Mouse (Mus musculus) cerebellum, postnatal 4 days (tissue): ENCODE data around the gene Noxred1.
"Not testable (repeated sequence)": the region's sequence is repeated elsewhere in the genome, so short reads cannot be mapped to it uniquely, and the experiment has no call there.

Source experiments
- DNase-seq, 2 experiments: peaks; one replicate each; pipeline ENCODE4 v3.0.0; 2022; ENCODE audit warnings: low spot score in 2 of 2, mixed read lengths in 1 of 2

Noxred1 gene

DNA sequence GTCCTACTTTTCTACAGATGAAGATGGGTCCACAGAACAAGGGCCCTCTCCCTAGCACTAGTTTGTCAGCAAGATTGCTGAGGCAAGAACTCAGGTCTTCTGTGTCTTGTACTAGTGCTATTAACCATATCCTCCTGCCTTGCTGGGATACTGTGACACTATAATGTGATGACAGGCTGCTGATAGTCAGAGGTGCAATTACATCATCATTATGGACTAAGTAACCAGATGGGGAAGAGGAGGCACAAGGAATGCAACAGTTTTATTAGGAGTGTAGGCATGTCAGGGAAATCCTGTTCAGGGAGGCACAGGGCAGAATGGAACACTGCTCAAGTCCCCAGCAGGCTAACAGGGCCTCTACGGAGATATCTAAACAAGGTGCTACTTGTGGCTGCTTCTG lies at the start of gene Noxred1:
Gene Noxred1, minus strand, starts transcription at position 101 of the 400 bp plus-strand sequence.
- no peak for DNase-seq

DNA sequence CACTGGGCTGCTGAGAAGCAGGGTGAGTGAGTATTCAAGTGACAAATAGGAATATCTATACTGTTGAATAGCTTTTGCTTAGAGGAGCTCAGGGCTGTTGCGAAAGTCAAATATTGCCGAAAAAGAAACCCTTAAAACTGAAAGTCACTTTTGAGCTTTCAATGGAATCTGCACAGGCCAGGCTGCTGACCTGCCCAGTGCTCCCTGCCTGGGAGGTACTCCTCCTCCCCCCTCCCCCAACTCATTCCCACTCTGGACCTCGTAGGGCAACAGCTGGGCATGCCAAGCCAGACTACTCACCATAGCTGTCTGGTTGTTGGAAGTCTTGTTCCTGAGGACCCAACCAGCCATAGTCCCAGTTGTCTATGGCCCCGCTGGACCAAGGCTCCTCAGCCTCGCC lies 46.2 kb upstream of the Noxred1 start:
- DNase-seq, result no peak

DNA sequence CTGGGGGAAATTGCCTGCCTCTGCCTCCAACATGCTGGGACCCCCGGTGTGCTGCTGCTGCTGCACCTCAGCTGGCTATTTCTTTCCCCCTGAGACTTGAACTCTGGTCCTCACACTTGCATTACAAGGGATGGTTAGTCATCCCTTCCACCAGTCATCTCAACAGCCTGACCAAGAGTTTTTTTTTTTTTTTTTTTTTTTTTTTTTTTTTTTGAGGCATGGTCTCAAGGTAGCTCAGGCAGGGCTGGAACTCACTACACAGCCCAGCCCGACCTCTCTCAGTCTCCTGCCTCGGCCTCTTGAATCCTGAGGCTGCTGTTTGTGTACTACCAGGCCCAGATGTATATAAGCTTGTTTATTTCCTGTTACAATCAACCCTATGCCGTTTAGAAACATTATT lies 45.7 kb upstream of the Noxred1 start:
- no peak for DNase-seq

DNA sequence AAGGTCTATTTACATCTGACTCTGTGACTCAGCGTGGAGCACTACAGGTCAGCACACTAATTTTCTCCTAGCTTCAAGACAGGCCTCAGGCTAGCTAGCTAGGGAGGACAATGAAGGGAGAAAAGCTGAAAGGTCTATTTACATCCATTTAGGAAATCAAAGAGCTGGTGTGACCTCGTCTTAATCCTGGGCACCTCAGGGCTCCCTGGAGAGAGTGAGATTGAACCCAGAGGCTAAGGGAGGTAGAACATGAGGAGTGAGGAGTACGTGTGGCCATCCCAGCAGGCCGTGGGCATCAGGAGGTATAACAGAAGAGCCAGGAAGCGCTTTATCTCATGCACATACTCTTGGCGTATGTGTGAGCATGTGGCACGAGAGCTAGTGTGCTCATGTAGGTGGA lies 45.2 kb upstream of the Noxred1 start:
- no peak for DNase-seq

DNA sequence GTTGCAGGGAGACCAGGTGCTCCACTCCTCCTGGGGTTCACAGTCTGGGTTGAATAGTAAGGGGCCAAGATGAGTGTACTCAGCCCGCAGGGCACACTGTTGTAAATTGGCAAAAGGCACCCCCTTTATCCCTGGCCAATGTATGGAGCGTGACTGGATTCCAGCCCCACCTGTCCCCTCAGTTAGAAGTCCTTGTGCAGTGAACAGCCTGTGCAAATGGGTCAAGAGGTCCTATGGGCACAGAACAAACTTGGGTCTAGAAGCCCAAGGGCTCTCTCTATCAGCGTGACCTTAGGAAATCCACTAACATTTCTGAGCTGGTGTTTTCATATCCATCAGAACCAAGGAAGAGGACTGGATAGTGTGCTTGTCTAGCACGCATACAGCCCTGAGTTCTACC lies 44.2 kb upstream of the Noxred1 start:
- no peak for DNase-seq

DNA sequence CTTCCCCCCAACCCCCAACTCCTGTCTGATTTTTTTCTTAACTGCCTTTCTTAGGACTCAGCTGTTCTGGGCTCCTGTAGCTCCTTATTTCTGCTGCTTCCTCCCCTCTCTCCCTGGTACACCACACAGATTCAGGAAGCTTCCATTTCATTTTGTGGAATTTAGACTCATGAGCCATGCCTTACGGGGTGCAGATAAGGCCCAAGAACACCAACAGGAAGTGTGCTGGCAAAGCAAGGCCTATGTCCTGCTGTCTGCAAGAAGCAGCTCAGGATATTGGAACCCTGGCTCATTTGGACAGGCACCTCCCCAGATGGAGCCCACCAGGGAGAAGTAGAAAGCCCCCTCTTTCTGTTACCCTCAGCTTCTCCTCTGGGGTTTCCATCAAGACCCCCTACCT lies 43.2 kb upstream of the Noxred1 start:
- no peak for DNase-seq

DNA sequence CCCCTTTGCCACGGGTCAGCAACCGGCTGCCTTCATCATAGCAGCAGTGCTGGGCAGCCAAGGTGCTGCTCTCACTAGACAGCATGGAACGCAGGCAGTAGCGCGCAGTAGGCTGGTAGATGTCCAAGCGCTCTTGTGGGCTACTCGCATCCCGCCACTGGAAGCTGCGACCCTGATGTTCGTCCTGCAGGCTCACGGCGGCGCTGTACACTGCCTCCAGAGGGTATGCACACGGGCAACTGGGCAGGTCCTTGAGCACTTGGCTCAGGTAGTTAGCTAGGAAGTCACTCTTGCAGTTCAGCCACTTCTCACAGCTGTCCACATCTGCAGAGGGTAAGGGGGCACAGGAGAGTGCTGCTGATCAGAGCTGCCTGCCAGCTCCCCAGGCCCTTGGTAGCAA lies 41.3 kb upstream of the Noxred1 start:
- DNase-seq, result no peak

DNA sequence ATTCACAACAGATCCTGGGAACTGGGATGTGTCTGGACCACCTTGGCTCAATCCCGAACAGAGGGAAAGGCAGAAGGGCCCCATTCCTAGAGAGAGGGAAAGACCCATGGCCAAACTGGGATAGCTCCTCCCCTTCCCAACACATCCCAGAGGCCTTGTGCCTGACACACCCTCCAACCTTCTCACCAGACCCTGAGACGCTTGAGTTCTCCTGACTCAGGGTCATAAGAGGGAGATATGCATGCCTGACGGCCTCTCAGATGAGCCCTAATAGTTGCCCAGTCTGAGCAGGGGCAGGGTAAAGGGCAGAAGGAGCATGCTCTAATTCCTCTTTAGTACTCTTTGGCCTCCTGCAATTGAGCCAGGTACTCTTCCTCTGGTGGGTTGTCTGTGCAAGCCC lies 40.8 kb upstream of the Noxred1 start:
- no peak for DNase-seq

DNA sequence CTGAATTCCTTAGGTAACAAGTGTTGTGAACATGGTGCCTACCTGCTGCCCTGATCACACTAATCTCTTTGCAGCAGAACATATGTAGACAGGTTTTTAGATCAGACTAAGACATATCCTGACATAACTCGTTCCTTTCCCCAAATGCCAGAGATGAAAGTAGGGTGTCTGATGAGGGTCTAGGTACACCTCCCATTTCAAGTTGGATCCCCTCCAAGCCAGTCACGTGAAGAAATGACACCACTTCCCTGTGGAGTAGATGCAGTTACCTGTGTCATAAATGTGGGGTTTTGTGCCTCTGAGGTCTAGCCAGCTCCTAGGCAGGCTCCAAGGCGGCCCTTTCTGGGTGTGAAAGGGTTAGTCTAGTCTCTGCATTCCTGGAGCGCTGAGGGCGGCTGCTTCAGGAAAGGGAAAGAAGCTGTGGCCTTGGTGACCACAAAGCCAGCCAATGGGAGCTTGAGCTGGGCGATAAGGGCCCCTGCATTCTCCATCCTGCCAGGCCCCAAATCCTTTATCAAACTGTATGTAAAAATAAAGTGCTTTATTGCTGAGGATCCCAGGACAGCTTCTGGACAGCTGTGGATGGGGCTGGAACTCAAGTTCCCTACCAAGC lies 39.7 kb upstream of the Noxred1 start:
- no peak for DNase-seq

DNA sequence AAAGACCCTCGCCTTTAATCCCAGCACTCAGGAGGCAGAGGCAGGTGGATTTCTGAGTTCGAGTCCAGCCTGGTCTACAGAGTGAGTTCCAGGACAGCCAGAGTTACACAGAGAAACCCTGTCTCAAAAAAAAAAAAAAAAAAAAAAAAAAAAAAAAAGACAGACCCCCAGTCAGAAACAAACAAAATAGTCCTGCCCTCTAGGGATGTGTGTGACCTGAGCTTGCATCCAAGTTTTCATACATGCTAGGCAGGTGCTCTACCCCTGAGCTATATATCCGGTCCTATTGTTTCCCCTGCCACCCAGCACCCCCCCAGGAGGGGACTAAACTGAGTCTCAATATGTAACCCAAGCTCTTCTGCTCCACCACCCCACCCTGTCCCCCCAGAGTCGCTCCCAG lies 38.7 kb upstream of the Noxred1 start:
- not testable (repeated sequence) for DNase-seq

DNA sequence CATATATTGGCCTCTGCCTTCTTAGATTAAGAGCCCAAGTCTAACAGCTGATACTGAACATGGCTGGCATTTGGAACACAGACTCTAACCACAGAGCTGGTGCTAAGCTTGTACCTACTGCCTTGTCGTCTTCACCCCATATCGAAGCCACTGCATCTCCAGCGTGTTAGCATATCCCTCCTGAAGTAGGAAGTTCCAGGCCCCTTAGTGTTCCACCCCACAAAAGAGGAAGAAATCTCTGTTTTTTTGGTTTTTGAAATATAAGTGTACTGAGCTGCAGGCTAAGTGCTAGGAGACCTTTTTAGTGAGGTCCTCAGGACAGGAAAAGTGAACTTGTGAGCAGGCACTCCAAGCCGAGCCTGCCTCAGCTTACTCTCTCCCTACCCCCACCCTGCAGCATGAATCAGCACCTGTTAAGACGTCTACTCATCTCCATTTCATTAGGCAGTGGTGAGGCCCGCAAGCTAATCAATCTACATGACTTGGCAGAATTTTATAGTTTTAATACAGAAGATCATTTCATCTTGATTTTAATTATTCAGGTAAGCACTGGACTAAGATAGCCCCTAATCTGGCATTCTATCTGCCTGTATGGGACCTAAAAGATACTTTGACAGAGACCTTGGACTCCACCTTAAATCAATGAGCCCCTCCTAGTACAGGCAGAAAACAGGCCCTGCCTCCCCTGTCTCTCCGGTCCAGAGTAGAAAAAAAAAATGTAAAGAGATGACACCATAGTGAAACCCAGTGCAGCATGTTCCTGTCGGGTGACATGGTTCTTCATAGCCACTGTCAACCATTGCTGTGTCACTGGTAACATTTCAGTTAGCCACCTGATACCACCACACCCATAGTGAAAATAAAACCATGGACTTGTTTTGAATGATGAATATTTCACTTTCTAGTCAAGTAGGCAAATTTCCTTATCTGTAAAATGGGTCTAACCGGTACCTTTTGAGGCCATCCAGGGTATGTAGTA lies 36.6 kb upstream of the Noxred1 start:
- no peak for DNase-seq

DNA sequence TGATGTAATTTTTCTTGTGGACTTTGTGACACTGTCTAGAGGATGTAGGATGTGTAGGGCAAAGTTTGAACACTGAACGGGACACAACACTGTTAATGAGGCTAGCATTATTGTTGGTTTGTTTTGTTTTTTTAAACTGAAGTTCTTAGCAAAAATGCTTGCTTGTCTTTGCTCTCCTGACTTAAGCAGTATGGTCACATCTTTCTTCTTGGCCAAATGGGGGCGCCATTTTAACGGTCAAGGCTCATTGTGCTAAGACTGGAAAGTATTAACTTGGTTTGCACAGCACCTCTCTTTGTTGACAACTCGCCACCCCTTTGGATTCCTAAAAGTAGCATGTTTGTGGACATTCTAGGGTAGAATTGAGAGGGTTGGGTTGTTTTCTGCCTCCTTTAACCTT lies 29.1 kb upstream of the Noxred1 start:
- peak in 1 of 2 experiments; percentile 36 for DNase-seq

DNA sequence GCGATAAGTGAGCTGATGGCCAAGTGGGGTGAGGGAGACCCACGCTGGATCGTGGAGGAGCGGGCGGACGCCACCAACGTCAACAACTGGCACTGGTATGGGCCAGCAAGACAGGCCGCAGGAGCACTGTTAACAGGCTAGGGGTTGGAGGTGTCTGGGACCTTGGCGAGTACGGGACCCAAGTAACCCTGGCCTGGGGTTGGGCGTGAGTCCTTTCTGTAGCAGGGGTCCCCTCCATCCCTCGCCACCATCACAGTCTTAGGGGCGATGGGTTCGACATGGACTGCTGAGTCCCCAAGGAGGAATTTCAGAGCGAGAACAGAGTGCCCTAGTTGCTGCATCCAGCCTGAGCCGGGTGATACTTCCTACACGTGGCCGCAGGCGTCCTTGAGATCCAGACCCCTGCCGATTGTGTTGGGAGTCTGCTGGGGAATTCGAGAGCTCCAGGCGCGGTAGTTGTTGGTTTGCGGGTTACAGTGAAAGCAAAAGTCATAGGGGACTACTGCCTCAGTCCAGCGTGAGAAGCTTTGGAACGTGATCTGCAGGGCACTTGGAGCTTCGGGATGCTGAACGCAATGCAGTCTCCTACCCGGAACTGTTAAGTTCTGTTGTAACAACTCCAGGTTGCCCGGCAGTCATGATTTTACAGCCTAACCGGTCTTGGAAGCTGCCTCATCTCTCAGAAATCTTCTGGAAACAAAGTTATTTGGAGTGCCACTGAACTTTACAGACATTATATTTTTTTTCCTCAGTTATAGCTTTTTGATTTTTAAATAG lies 28.5 kb upstream of the Noxred1 start:
- no peak for DNase-seq

DNA sequence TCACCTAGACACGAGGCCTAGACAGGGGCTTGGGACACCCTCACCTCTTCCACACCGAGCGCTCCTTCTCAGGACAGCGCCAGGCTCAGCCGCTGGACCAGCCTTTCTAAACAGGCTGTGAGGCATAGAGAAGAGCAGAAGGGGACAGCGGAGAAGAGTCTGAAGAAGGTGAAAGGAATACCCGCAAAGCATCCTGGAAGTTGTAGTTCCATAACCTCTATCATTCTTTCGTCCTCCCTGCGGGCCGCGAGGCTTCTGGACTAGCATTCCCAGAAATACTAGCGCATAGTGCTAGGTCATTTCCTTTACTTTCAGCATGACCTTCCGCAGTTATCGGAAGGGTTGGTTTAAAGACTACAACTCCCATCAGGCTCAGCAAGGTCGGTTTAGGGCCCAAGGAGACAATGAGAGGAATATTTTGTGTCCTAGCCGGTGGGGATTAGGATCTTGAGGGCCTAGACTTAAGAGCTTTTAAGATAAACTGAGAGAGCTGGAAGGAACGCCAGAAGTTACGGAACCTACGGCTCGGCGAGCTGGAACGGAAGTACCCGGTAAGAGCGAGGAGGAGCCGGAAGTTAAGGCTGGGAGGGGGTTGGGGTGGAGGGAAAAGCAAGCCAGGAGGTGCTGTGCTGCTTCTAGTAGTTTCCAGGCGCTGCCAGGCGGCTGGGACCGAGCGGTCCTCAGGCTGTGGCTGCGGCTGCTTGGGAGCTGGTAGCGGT lies 27.7 kb upstream of the Noxred1 start, which contains the start of the genes Vipas39 and Ahsa1:
Gene Vipas39, minus strand, starts transcription at position 149 of the 719 bp plus-strand sequence.
Gene Ahsa1, plus strand, starts transcription at position 372 of the 719 bp plus-strand sequence.
- peak; percentile 67 to 83 for DNase-seq

DNA sequence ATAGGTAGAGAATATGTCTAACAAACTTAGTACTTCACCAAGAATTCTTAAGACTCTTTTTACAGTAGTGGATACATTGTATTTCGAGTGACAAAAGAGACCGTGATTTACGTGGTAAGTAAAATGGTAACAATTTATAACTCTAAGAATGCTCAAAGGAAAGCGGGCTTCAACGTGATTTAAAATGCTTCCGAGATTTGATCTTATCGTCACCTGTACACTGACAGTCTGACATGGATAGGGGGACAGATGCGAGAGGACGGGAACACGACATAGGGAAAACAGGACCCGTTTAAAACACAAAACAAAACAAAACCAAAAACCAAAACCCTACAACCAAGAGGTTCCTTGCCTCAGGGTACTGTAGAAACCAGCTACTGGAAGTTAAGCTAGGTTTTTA lies 26.9 kb upstream of the Noxred1 start:
- no peak for DNase-seq

DNA sequence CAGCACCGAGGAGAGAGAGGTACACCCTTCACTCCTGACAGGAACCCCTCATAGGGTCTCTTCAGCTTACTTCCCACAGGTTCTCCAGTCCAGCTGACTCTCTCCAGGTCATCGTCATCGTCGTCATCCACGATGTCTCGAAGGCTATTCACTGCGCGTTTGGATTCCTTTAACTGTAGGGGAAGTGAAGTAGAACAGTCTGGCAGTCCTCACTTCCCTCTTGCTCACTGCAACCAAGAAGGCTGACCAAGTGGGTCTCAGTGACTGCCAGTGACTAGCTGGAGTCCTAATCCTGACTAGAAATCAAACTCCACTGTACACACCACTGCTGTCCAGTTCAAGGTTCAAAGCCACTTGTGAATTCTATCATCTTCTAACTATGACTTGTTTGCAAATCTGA lies 22.0 kb upstream of the Noxred1 start:
- no peak for DNase-seq

DNA sequence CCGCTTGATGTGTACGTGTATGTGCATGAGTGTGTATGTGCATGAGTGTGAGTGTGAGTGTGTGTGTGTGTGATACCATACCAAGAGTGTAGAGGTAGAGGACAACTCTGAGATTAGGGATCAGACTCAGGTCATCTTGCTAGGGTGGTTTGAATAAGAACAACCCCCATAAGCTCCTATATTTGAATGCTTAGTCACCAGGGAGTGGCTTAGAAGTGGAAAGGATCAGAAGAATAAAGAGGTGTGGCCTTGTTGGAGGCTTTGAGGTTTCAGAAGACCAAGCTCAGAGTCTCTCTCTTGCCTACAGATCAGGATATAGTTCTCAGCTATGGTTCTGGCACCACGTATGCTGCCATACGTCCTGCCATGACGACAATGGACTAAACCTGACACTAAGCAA lies 18.1 kb upstream of the Noxred1 start:
- DNase-seq, result no peak

DNA sequence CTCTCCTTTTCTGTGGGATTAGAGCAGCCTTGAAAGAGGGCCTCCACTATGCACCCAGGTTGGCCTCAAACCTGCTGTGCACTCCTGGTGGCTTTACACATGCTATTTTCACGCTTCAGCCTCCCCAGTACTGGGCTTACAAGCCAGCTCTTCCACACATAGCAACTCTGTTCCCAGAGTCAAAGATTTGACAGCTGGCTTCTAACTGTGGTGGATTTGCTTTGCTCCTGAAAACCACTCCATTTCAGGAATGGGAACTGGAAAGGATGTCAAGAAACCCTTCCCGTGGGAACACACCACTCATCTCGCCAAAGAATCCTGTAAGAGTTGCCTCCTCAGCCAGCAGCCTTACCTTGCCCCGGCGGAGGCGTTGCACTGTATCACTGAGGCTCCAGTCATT lies 15.3 kb upstream of the Noxred1 start:
- DNase-seq, result no peak

DNA sequence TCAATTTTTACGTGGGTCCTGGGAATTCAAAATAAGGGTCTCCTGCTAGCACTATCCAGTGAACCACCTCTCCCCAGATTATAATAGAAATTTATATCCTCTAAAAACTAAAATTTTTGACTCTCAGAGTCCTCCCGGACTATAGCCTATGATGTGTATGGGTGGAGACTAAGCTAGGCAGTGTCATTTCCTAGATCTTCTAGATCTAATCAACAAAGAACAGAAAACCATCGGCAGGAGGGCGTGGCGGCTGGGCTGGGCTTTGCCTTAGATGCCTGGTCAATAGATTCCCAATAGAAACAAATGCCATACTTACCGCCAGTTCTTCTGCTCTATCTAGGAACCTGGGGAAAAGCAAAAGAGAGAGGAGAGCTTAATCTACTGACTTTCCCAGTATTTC lies 11.6 kb upstream of the Noxred1 start:
- no peak for DNase-seq

DNA sequence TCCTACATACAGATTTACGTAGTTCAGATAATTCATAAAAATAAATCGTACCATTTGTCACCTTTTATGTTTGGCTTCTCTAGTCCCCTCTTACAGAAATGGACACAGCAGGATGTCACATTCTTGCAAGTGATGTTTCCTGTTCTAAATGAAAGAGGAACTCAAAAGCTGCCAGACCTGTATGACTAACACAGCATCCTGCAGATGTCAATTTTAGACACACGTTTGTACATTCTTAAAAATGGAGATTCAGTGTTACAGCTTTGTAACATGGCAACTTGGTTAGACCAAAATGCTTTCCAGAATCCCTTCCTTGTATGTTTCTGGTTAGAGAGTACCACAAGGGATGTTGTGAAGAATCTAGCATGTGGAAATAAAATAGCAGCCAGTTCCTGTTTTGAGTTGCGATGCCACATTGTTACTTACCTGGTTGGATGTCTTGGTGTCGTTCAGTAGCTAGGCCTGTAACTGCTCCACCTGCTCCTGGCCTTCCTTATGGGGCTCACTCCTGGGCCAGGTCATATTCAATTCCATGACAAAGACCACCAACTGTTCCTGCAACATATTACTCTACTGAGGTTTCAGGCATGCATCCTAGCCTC lies 1.5 kb downstream of the Noxred1 start:
- no peak for DNase-seq

DNA sequence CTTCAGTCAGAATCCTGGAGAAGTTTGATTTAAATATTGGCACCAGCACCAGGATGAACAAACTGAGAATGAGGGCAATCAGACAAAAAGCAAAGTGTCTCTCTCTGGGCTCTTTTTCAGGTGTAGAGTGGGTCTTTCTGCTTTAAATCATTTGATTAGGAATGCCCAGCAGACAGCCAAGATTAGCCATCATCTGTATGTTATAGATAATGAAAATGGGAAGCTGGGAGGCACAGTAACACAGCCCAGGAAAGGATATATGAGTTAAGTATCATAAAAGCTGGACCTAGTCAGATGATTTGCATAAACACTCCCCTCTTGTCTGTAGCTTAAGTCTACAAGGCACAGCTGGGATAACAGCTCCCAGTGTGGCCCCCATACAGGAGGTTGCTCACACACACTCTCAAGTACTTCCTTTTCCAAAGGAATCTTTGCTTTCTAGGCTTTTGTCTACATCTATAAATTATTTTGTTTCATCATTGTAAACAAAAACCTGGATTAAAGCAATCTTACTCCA lies 8.1 kb downstream of the Noxred1 start:
- DNase-seq, result no peak
